Mouse (Mus musculus) erythroblast, embryonic 14.5 days (primary cell): ENCODE results near the gene Hfe. TPM values are rescaled to one million over a fixed set of nuclear protein-coding genes. Genes with fewer than 3 reads are reported as not detected.
"Not testable (repeated sequence)": the region's sequence is repeated elsewhere in the genome, so short reads cannot be mapped to it uniquely, and the experiment has no call there.

Experiments used
- H3K27me3 ChIP-seq: 2 replicates; pipeline ENCODE4 v1.6.1; 2012; ENCODE audit warnings: inconsistent platforms; ENCODE audit not compliant: control insufficient read depth
- H3K36me3 ChIP-seq: 2 replicates; pipeline ENCODE4 v1.6.1; 2012; ENCODE audit warnings: mild to moderate bottlenecking, inconsistent platforms; ENCODE audit not compliant: control insufficient read depth
- H3K4me1 ChIP-seq: 2 replicates; pipeline ENCODE4 v1.6.1; 2012; ENCODE audit warnings: inconsistent platforms; ENCODE audit not compliant: control insufficient read depth
- H3K4me3 ChIP-seq: replicated peaks from 2 replicates; pipeline ENCODE3; 2012; ENCODE audit warnings: moderate library complexity, mild to moderate bottlenecking, inconsistent platforms
- H3K9me3 ChIP-seq: 2 replicates; pipeline ENCODE4 v1.6.1; 2012; ENCODE audit warnings: low read length, inconsistent platforms, mixed read lengths; ENCODE audit not compliant: control insufficient read depth
- GATA1 ChIP-seq: IDR thresholded peaks from 2 replicates; pipeline ENCODE4 v1.6.1; 2012; ENCODE audit warnings: low read length, inconsistent platforms, mixed read lengths
- TAL1 ChIP-seq: IDR thresholded peaks from 3 replicates; pipeline ENCODE4 v1.6.1; 2012; ENCODE audit warnings: low read length, inconsistent platforms, mixed read lengths
- polyA plus RNA-seq: library from polyadenylated mRNA; stranded (reverse); fragments of >175 nt; gene quantifications from 2 replicates; pipeline ENCODE4 v1.2.3, GENCODE M21; 2012

The Hfe gene
- polyA plus RNA-seq, 1 experiment: 0.15 TPM

DNA sequence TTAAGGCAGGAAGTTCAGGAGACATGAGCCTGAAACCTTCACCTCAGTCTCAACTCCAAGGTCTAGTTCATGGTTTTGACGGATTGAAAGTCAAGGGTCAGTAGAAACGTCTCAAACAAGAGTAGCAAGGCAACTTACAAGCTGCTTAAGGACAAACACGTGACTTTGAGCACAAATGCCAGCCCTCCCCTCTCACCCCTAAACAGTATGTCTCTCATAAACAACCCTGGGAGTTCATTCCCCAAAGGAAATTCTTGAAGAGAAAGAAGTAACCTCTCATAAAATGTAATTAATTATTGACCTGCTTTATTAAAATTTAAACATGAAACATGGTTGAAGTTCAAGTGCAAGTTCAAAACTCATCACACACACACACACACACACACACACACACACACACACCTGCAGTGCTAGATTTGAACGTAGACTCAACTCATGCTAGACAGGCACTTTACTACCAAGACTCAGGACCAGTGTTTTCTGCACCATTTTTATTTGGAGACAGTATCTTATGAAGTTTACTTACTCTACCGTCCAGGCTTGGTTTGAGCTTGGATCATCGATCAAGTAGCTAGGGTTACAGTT is 16.7 kb downstream of the Hfe start:
- H3K9me3 ChIP-seq: no peaks in the 10 kb centered on the region
- TF ChIP-seq TAL1: no peak
- no peak for TF ChIP-seq GATA1
- H3K27me3 ChIP-seq: no peaks in the 10 kb centered on the region
- peaks cover 21% of the 10 kb centered on the region for H3K36me3 ChIP-seq
- peaks cover 53% of the 10 kb centered on the region for H3K4me1 ChIP-seq
- H3K4me3 ChIP-seq: no peak overlapping the region

DNA sequence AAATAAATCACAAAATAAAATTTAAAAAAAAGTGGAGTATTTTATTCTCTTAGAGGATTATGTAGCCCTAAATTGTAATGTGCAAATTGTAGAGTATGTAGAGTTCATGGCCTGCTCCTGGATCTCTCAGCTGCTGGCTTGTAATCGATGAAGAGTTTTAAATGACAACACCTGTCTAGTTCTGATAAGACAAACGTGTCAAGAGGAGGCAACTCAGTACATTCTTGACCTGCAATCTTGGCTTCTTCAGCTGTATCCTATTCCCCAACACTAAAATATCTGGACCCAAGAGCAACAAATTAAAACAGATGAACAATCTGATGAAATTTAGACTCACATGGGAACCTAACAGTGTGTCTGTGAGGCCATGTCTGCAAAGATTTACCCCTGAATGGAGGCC is 21.2 kb downstream of the Hfe start:
- Histone ChIP-seq H3K4me3 (peak overlapping the region; percentile 14), H3K4me1 (peaks cover 50% of the 10 kb centered on the region), H3K36me3 (peaks cover 27% of the 10 kb centered on the region), H3K27me3 (no peaks in the 10 kb centered on the region), H3K9me3 (no peaks in the 10 kb centered on the region)
- no peak for TF ChIP-seq GATA1
- no peak for TF ChIP-seq TAL1

DNA sequence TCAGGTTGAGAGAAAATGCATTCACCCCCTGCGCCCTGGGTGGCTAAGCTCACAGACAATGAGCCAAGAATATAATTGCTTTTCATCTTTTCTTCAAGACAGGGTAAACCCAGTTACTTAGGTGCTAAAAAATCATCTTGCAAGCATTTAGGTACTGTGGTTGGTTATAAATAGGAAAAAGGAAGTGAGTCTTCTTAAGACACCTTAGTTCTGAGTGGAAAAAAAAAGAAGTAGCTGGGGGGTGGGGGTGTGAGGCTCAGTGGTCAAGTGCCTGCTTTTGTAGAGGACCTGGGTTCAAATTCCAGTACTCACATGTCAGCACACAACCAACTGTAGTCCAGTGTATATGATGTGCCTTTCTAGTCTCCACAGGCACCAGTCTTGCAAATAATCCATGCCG is 21.7 kb downstream of the Hfe start:
- H3K9me3 ChIP-seq: no peaks in the 10 kb centered on the region

DNA sequence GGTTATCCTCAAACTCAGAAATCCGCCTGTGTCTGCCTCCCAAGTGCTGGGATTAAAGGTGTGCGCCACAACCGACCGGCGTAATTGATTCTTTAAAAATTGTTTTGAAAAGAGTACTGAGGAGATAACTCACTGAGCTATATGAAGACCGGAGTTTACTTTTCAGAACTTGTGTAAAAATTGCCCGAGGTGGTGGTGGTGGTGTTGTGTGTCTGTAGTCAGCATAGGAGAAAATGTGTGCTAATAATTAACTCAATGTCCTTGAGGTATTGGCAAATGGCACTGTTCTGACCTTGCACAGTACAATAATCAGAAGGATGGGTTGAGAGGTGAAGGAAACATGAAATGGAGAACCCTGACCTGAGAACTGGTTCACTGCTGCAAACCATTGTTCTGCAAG is 22.7 kb downstream of the Hfe start:
- Histone ChIP-seq H3K27me3 (no peaks in the 10 kb centered on the region), H3K4me1 (peaks cover 51% of the 10 kb centered on the region), H3K36me3 (peaks cover 24% of the 10 kb centered on the region), H3K9me3 (no peaks in the 10 kb centered on the region), H3K4me3 (peak overlapping the region; percentile 19)
- TF ChIP-seq GATA1 (no peak), TAL1 (no peak)

More for the DNA sequence above, 21.7 kb downstream of the Hfe start:
- Histone ChIP-seq H3K4me1 (peaks cover 51% of the 10 kb centered on the region), H3K27me3 (no peaks in the 10 kb centered on the region), H3K36me3 (peaks cover 27% of the 10 kb centered on the region), H3K4me3 (no peak overlapping the region)
- TF ChIP-seq GATA1 (no peak), TAL1 (no peak)

DNA sequence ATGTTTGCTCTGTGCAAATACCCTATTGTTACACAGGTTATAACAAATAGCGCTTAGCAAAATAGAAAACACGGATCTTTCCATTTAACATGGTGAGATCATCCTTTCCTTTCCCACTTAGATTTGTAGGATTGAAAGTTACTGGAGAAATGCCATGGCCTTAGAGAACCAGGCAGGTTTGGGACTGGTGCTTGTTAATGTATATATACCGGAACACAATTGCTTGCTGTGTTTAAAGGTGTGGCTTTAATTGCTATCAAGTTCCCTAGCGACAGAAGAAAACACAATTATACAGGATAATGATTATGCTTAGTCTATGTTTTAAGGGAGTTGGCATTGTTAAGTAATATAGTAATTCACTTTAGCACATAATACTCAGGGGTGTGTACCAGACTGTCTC is 23.5 kb downstream of the Hfe start:
- no peaks in the 10 kb centered on the region for H3K9me3 ChIP-seq
- H3K36me3 ChIP-seq: peaks cover 24% of the 10 kb centered on the region
- H3K27me3 ChIP-seq: no peaks in the 10 kb centered on the region
- peaks cover 58% of the 10 kb centered on the region for H3K4me1 ChIP-seq
- peak overlapping the region; percentile 17 for H3K4me3 ChIP-seq
- no peak for TF ChIP-seq TAL1
- TF ChIP-seq GATA1: no peak

DNA sequence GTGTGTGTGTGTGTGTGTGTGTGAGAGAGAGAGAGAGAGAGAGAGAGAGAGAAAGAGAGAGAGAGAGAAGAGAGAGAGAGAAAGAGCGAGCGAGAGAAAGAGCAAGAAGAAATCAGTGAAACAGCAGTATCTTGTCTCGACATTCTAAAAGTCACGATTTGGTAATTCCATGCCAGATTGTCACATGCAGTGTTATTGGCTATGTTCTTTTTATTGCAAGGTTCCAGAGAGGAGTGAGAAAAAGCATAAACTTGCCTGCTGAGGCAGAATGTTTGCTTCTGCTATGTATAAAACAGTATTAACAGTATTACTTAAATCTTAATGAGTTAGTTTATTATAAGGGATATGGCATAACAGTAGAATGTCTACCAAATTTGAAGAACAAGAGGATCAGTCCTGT is 24.7 kb downstream of the Hfe start:
- H3K27me3 ChIP-seq: no peaks in the 10 kb centered on the region

DNA sequence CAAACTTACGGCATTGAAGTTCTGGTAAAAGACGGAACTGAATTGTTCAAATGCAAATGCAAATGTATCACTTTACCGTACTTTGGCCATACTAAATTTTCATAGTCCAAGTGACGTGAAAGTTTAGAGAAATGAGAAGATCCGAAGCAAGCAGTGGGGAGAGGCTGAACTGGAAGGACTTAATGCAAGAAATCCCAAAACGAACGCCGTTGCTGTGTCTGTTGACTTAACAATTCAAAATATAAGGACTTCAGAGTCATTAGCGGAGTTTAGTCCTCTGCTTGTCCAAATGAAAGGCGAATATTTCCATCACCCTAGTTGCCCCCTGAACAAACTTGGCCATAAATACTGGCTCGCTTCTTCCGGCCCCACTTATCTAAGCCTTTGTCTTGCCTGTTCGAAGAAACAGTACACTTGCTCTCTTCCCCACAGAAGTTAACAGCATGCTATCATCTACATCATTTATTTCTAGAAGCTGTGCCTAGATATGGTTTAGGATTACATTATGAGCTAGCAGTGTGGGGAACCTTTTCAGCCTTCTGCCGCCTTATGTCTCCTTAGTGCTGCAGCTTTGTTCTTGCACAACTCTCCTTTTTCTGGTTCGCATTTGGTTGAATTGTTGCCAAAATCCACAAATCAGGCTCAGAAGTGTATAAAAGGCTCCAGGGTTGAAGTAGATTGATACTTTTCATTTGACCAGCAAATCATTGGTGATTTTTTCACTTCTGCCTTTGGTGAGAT is 25.4 kb downstream of the Hfe start:
- H3K4me1 ChIP-seq: peaks cover 68% of the 10 kb centered on the region
- TF ChIP-seq TAL1 (no peak), GATA1 (no peak)
- no peaks in the 10 kb centered on the region for H3K27me3 ChIP-seq
- no peaks in the 10 kb centered on the region for H3K9me3 ChIP-seq
- H3K4me3 ChIP-seq: peak overlapping the region; percentile 79
- peaks cover 10% of the 10 kb centered on the region for H3K36me3 ChIP-seq

More for the DNA sequence above, 24.7 kb downstream of the Hfe start:
- Histone ChIP-seq H3K4me3 (peak overlapping the region; percentile 79), H3K4me1 (peaks cover 67% of the 10 kb centered on the region), H3K9me3 (no peaks in the 10 kb centered on the region), H3K36me3 (peaks cover 16% of the 10 kb centered on the region)
- TF ChIP-seq TAL1 (no peak), GATA1 (no peak)

DNA sequence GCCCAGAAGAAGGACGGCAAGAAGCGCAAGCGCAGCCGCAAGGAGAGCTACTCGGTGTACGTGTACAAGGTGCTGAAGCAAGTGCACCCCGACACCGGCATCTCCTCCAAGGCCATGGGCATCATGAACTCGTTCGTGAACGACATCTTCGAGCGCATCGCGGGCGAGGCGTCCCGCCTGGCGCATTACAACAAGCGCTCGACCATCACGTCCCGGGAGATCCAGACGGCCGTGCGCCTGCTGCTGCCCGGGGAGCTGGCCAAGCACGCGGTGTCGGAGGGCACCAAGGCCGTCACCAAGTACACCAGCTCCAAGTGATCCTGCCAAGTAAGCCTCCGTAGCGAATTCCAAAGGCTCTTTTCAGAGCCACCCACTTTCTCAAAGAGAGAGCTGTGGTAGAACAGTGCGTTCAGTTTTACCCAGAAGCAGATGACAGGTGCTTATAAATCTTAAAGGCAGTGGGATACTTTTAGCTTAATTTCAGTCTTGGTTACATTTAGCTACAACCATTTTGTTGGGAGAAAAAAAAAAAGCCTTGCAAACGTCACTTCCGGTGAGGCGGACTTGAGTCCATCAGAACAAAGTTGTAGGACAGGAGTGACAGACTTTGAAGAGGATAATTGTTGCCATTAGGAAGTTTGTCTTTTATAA is 26.2 kb downstream of the Hfe start:
- peak overlapping the region; percentile 79 for H3K4me3 ChIP-seq
- H3K4me1 ChIP-seq: peaks cover 71% of the 10 kb centered on the region
- H3K36me3 ChIP-seq, H3K9me3 ChIP-seq, H3K27me3 ChIP-seq: not testable (repeated sequence)

DNA sequence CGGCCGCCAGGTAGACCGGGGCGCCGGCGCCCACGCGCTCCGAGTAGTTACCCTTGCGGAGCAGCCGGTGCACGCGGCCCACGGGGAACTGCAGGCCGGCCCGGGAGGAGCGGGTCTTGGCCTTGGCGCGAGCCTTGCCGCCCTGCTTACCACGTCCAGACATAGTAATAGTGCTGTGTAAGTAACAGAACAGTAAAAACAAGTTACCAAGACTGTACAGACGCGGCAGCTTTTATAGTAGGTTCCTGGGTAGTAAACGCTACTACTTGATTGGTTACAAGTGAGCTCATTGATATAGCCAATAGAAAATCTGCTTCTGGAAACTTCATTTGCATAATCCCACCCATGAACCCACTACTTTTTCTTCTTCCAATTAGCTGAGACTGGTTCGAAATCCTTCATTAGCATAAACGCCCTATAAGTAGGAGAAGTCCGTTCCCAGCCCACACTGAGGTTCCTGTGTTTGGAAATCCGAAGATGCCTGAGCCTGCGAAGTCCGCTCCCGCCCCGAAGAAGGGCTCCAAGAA is 26.8 kb downstream of the Hfe start, which contains the start of the genes Hist1h2ac and Hist1h2bc:
Gene Hist1h2ac (minus strand): TSS at position 194 of the 527 bp plus-strand sequence.
Gene Hist1h2bc (plus strand): TSS at position 445 of the 527 bp plus-strand sequence.
- H3K4me3 ChIP-seq: peak within 1 kb of the TSS; percentile 79
- peaks cover 7% of the 10 kb centered on the region for H3K36me3 ChIP-seq
- TF ChIP-seq GATA1: no peak
- TF ChIP-seq TAL1: no peak
- H3K27me3 ChIP-seq: no peaks in the 10 kb centered on the region
- H3K4me1 ChIP-seq: peaks cover 67% of the 10 kb centered on the region
- no peaks in the 10 kb centered on the region for H3K9me3 ChIP-seq

DNA sequence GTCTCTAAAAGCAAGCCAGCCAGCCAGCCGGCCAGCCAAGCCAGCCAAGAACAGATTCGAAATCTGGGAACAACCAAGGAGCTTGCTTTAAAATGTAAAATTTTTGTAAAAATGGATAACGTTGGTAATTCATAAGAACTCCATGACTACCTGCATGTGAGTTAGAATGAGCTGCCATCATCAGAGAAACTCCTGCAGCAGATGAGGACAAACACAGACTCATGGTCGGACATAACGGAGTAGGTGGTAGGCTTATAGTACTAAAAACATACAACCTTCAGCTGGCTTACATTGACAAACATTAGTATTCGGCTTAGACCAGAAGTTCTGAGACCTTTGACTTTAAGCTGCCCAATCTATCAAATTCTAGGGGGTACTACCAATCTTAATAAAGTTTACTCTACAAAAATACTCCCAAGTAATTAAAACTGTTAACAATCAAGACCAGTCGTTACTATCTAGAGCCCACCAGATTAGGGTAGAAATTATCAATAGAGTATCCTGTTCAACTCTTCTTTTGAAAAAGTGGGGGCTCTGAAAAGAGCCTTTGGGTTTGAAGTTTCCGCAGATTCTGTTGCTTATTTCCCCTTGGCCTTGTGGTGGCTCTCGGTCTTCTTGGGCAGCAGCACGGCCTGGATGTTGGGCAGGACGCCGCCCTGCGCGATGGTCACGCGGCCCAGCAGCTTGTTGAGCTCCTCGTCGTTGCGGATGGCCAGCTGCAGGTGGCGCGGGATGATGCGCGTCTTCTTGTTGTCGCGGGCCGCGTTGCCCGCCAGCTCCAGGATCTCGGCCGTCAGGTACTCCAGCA is 27.5 kb downstream of the Hfe start:
- not testable (repeated sequence) for H3K9me3 ChIP-seq, H3K27me3 ChIP-seq, H3K36me3 ChIP-seq
- peak overlapping the region; percentile 69 for H3K4me3 ChIP-seq
- peaks cover 62% of the 10 kb centered on the region for H3K4me1 ChIP-seq
